In the genomic region with DNA sequence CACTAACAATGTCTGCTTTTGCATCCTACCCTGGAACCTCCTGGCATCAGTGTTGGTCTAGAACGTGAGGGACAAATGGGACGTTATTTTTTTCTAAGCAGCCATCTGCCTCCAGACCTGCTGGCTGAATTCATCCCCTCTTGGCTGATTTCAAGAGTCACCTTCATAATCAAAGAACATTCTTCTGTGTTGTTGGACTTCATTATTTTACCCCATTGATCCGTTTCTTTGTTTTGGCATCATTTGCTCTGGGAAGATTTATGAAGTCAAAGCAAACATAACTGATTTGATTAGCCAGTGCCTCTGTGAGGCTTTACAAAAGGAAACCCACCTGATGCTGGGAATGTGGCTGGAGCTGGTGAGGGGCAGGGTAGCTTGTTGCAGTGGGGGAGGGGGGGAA, we compare ENCODE assay signal across 31 mouse cellular contexts.
"Had no signal": no experiment of that assay in that cellular context is flagged by ENCODE, and none has a peak within 500 bp of the region (broad histone marks: within the 10 kb centered on the region; RNA-seq: fewer than 3 reads in every experiment).

No protein-coding gene starts in this region.

- H3K36me3 ChIP-seq: limb, embryonic 10.5 days; limb, embryonic 12.5 days; limb, embryonic 13.5 days; limb, embryonic 15.5 days; liver, embryonic 12.5 days; liver, embryonic 13.5 days; liver, embryonic 15.5 days; lung, embryonic 15.5 days; midbrain, embryonic 12.5 days; midbrain, embryonic 13.5 days; midbrain, embryonic 15.5 days; neural tube, embryonic 12.5 days; neural tube, embryonic 13.5 days had no signal

- H3K4me1 ChIP-seq: liver, embryonic 12.5 days; liver, embryonic 13.5 days; liver, embryonic 15.5 days; megakaryocyte, embryonic 14.5 days; midbrain, embryonic 13.5 days; midbrain, embryonic 15.5 days; neural tube, embryonic 12.5 days; neural tube, embryonic 13.5 days had no signal

- H3K9ac ChIP-seq: limb, embryonic 12.5 days; limb, embryonic 13.5 days; limb, embryonic 15.5 days; liver, embryonic 12.5 days; liver, embryonic 13.5 days; liver, embryonic 14.5 days; liver, embryonic 15.5 days; liver, postnatal 0 days; lung, embryonic 14.5 days; lung, embryonic 15.5 days; midbrain, embryonic 12.5 days; midbrain, embryonic 13.5 days; midbrain, embryonic 15.5 days; neural tube, embryonic 12.5 days; neural tube, embryonic 13.5 days had no signal

- ATAC-seq: liver, embryonic 12.5 days; liver, postnatal 0 days; lung, postnatal 0 days; midbrain, embryonic 13.5 days; midbrain, embryonic 15.5 days; midbrain, embryonic 16.5 days had no signal

- H3K9me3 ChIP-seq: limb, embryonic 10.5 days; limb, embryonic 12.5 days; limb, embryonic 13.5 days; limb, embryonic 15.5 days; liver, embryonic 12.5 days; liver, embryonic 13.5 days; liver, embryonic 15.5 days; lung, embryonic 15.5 days; megakaryocyte, embryonic 14.5 days; midbrain, embryonic 12.5 days; midbrain, embryonic 13.5 days; midbrain, embryonic 15.5 days; neural tube, embryonic 12.5 days; neural tube, embryonic 13.5 days had no signal

- H3K27ac ChIP-seq: left cerebral cortex, adult 2 months; limb, embryonic 12.5 days; limb, embryonic 13.5 days; limb, embryonic 15.5 days; liver, embryonic 12.5 days; liver, embryonic 13.5 days; liver, embryonic 14.5 days; liver, embryonic 15.5 days; lung, embryonic 15.5 days; macrophage; midbrain, embryonic 12.5 days; midbrain, embryonic 13.5 days; midbrain, embryonic 15.5 days; neural tube, embryonic 12.5 days; neural tube, embryonic 13.5 days had no signal

- H3K27me3 ChIP-seq: limb, embryonic 12.5 days; limb, embryonic 13.5 days; limb, embryonic 15.5 days; liver, embryonic 12.5 days; liver, embryonic 13.5 days; liver, embryonic 15.5 days; lung, embryonic 15.5 days; midbrain, embryonic 12.5 days; midbrain, embryonic 13.5 days; midbrain, embryonic 15.5 days; neural tube, embryonic 12.5 days; neural tube, embryonic 13.5 days had no signal

- H3K4me2 ChIP-seq: limb, embryonic 12.5 days; limb, embryonic 13.5 days; limb, embryonic 15.5 days; liver, embryonic 11.5 days; liver, embryonic 12.5 days; liver, embryonic 13.5 days; liver, embryonic 15.5 days; lung, embryonic 14.5 days; lung, embryonic 15.5 days; midbrain, embryonic 12.5 days; midbrain, embryonic 13.5 days; midbrain, embryonic 15.5 days; neural tube, embryonic 12.5 days; neural tube, embryonic 13.5 days had no signal

- H3K4me3 ChIP-seq: left cerebral cortex, adult 2 months; limb, embryonic 10.5 days; limb, embryonic 12.5 days; limb, embryonic 13.5 days; limb, embryonic 15.5 days; liver, embryonic 12.5 days; liver, embryonic 13.5 days; liver, embryonic 15.5 days; lung, embryonic 15.5 days; megakaryocyte, embryonic 14.5 days; midbrain, embryonic 12.5 days; midbrain, embryonic 13.5 days; midbrain, embryonic 15.5 days; myocyte; neural tube, embryonic 12.5 days; neural tube, embryonic 13.5 days had no signal

- DNase-seq: left cerebral cortex, postnatal 4 days; liver, embryonic 13.5 days; liver, postnatal 0 days; lung, adult 18-20 months; lung, adult 2 months; lung, embryonic 14.5 days; lung, postnatal 10 days; lung, postnatal 14 days; lung, postnatal 36 days; lung, postnatal 4 days; midbrain, embryonic 14.5 days had no signal
